Mouse (Mus musculus) bone marrow macrophage, adult 2 months (primary cell): ENCODE results near the gene Bri3bp.

Experiments used
- CTCF ChIP-seq: IDR thresholded peaks from 2 replicates; pipeline ENCODE4 v1.5.1; 2012; ENCODE audit warnings: low read depth, mild to moderate bottlenecking, low read length, moderate library complexity
- POLR2A ChIP-seq: IDR thresholded peaks from 2 replicates; pipeline ENCODE4 v1.6.1; 2012; ENCODE audit warnings: mild to moderate bottlenecking, low read depth, low read length, borderline replicate concordance

DNA sequence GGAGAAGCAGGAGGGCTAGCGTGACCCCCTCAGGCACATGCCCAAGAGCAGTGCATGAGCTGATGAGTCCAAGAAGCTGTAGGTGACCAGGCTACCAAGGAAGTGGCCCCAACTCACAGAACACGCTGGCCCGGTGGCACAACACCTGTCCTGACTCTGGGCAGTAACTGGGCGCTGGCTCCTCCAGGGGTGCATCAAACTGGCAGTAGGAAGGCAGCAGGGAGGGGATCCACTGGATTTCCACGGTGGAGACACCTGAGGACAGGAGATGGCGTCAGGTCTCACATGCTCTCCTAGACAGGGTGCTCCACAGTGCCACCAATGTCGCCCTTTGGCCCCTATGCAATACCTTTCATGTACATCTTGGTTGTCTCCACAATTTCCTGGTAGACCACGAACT is 25.2 kb upstream of the Bri3bp start:
- TF ChIP-seq CTCF (no peak), POLR2A (no peak)
